Mouse (Mus musculus): ENCODE results near the gene Zdhhc12. TPM values are rescaled to one million over a fixed set of nuclear protein-coding genes. Genes with fewer than 3 reads are reported as not detected.
"Not testable (repeated sequence)": the region's sequence is repeated elsewhere in the genome, so short reads cannot be mapped to it uniquely, and the experiment has no call there.

Zdhhc12 gene
- total RNA-seq, 2 experiments from 2014 or later: 5.2 to 5.6 TPM

DNA sequence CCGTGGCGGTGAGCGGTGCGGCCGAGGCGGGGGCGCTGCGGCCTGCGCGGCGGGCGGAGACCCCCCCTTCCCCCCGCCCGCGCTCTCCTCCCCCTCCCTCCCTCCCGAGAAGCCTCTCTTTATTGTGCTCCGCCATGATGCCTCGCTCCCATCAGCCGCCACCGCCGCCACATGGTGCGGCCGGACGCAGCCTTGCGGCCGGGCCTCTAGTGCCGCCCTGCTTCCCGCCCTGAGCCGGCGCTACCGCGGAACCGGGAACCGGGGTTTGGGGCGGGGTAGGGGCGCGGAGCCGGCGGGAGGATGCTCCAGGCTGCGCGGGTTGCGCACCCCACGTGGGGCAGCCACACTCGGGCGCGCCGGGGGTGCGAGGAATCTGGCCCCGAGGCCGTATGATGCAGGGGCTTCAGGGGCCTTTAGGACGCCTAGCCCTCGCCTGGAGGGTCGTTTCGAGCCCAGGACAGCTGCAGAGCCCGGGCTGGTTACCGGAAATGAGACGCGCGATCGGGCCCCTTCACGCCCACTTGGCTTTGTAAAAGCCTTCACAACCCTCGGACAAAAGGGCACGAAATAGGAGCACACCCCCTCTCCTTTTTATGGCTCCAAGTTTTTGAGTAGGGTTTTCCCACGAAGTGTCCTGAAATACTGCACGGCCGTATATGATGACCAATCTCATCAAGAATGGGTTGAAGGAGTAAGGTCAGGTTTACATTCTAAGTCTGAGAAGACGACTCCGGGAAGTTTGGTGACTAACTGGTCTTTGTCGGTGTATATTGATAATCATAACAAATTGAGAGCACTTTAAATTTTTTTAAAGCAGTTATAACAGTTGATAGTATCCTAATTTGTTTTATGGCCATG, 26.2 kb downstream of the Zdhhc12 start:
- peak; percentile 43 to 54 for DNase-seq
- intact Hi-C loops (cut with DNase I): no loop called here

DNA sequence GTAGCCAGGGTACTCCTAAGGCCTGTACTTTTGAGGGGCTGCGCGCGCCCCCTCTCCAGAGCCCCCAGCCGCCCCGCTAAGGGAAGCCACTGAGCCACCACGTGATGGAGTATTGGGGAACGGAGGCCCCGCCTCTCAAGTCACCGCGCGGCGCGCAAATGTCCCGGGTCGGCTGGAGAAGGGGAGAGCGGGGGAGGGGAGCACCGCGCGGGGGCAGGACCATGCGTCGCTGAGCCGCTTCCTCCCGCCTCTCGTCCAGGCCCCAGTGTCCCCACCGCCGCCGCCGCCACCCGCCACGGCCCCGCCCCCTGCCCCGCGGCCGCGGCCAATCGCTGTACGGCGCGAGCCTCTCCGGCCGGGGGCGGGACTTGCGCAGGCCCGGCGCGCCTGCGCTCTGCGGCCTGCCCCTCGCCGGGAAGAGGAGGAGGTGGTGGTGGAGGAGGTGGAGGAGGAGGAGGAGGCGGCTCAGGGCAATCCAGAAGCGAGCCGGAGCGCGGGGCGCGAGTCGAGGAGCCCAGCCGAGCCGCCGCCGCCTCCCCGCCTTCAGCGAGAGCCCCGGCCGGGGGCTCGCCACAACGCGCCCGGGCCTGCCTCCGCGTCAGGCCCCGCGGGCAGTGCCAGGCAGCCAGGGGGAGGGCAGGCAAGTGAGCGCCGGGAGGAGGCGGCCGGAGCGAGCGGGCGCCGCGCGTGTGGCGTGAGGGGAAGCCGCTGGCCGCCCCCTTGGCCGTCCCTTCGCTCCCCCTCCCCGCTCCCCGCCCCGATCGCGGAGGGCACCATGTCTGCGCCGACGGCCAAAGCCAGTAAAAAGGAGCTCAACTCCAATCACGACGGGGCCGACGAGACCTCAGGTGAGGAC, 27.2 kb downstream of the Zdhhc12 start:
- DNase-seq: peak; percentile 96 to 99
- intact Hi-C loops (cut with DNase I): no loop called here

DNA sequence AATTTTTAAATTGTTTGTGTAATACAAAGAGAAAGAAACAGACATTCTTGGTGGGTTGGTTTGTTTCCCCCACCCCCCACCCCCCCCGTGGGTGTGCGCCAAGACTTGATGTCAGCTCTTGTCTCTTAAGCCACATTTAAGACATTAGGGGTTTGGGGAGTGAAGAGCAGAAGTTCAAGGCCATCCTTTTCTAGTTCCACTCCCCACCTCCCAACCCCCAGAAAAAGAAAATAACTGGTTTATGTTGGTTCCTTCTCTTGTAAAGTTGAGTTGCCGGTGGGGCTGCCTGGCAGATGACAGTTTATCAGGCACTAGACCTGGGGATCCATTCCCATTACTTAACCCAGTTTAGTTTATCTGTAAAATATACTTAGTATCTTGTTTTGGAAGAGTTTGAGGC, 29.1 kb downstream of the Zdhhc12 start:
- no peak for DNase-seq
- intact Hi-C loops (cut with DNase I): no loop called here

DNA sequence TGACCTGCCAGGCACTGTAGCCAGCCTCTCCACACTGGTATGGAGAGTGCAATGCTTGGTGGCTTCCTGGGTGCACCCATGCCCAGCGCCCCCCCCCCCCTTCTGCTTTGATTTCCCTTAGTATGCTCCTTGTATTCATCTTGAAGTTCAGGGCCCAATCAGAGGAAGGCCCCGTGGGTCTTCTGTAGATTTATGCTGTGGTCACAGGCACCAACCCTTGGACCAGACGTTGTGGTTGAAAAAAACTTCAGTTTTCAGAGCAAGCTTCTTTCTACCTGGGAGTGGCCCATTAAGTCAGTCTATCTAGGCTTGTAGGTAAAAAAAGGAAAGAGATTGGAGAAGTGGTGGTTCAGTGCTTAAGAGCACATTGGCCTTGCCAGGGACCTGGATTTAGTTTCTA, 29.7 kb downstream of the Zdhhc12 start:
- intact Hi-C loops (cut with DNase I): no loop called here
- no peak for DNase-seq

DNA sequence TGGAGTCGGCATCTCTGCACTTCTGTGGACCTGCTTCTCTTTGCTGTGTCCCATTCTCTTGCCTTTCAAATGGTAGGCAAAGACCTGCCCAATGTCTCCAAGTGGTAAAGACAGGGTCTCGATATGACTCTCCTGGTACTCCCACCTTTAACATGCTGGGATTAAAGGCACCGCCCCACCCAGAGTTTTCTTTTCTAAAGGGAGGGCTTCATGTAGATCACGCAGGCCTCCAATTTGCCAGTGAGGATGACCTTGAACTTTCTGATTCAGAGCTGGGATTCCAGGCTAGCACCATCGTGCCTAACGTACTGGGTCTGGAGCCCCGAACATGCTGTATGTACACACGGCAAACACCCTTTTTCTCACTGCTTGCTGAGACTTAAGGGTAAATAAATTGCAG, 30.2 kb downstream of the Zdhhc12 start:
- intact Hi-C loops (cut with DNase I): no loop called here
- DNase-seq: no peak

DNA sequence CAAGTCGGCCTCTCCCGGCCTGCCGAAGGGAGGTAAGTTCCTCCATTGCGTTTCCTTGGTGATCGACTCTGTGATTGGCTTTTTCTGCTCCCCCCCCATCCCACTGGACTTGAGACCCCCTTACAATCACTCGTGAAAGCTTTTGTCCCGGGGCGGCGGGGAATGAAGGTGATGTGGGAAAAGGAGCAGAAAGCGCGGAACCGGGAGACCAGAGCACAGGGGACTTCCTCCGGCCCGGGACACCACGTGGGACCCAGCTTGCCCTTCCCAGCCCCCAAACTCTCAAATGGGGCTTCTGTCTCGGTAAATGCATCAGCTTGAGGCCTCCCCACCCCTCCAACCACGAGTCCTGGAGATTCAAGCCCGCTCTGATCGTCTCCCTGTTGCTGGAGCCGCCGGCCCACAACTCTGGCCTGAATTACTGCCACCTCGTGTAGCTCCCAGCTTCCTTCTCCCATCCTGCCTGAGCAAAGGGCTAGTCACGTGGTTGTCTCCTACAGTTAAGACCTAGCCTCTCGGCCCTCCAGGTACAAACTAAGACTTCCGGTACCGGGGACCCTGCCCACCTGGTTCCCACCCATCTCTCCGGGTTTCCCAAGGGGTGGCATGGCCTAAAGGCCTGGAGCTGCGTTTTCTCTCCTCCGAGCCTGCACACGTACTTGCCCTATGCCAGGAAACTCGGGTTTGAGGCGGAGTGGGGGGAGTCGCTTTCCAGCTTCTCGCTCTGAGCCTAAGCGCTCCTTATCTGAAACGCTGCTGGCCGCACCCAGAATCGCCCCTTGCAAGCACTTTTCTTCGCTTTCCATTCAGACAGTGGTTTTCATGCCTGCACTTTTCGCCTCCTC, 31.0 kb downstream of the Zdhhc12 start:
- intact Hi-C loops (cut with DNase I): no loop called here

DNA sequence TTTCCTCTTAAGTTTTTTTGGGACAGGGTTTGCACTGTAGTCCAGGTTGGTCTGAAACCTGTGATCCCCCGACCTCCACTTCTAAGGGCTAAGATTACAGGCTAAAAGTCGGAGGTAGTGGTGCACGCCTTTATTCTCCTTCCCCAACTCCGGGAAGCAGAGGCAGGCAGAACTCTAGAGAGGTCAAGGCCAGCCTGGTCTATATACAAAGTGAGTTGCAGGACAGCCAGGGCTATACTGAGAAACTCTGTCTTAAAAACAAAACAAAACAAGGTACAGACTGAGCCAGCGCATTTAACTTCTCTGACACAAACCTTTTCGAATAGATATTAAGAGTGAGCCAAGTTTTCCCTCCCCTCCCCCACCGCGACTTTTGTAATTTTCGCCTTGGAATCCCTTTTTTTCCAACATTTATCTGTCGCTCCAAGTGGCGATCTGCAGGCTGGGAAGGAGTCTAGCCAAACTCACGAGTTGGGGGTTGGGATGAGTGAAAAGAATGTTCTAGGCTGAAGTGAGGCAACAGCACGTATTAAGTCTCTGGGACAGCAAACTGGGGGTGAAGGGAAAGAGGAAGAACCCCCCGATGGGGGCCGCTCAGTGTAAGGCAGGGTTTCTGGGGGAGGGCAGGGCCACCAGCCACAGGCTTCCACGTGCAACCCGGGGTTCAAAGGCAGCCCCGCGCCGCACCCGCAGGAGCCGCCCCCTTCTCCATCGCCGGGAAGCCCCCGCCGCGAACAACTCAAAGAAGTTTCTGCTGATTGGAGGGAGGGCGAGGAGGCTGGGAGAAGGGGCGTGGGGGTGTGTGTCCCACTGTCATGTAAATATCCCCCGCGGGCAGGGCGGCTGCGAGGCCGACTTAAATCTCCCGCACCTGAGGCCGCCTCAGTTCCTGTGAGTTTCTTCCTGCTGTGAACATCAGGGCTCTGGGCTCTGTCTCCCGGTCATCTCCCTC, 32.0 kb downstream of the Zdhhc12 start:
- intact Hi-C loops (cut with DNase I): no loop called here
- peak; percentile 39 to 43 for DNase-seq

More for the DNA sequence above, 31.0 kb downstream of the Zdhhc12 start:
- peak; percentile 49 to 61 for DNase-seq

DNA sequence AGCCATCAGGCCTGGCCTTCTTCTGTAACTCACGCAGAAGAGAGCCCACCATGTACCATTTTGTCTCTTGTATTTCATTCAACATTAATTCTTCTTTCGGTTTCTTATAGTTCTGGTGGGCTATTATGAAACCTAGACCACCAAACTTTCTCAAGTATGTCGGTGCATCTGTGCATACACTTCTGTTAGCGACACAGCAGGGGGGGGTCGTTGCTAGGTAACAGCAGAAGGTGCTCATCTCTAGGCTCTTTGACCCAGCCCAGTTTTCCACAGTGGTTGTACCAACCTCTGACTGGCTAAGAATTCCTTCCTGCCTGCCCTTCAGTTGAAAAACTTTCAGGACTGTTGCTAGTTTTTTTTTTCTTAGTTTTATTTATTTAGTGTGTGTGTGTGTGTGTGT, 35.0 kb downstream of the Zdhhc12 start:
- intact Hi-C loops (cut with DNase I): no loop called here
- DNase-seq: no peak

DNA sequence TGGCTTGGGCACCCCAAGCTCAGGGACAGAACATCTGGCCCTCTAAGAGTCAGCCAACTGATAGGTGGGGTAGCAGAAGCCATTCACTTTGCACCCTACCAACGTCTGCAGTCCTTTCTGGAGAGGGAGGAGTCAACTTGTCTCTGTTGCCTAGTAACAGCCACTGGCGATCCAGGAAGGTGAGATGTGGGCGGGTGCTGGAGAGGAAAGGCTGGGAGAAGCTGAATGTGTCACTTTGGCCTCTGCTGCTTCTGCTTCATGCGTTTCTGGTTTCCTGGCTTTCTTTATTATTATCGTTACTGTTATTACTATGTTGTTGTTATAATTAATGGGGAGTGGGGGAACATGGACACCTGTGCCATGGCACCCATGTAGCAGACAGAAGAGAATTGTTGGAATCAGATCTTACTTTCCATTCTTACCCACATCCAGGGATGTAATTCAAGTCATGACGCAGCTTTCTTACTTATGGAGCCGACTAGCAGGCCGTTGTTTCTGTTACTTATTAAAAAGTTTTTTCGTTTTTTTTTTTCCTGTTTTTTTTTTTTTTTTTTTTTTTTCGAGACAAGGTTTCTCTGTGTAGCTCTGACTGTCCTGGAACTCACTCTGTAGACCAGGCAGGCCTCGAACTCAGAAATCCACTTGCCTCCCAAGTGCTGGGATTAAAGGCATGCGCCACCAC, 36.1 kb downstream of the Zdhhc12 start, which contains the start of gene Set:
Set (plus strand) TSS at position 156 of the 682 bp plus-strand sequence.
- DNase-seq: no peak
- intact Hi-C loops (cut with DNase I): no loop called here

DNA sequence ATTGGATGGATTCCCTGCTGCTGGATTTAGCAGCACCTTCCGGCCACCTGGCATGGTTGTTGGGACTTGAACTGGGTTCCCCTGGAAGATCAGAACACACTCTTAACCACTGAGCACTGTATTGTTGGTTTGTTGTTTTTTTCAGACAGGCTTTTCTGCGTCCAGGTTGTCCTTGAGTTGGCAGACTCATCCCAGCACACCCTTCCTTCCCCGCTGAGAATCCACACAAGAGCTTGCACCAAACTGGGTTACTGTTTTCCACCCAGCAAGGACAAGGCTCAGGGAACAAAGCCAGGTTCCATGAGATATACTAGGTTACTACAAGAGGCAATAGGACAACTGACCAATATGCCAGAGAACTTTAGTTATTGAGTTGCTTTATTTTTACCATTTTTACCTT, 36.7 kb downstream of the Zdhhc12 start:
- intact Hi-C loops (cut with DNase I): no loop called here
- no peak for DNase-seq

DNA sequence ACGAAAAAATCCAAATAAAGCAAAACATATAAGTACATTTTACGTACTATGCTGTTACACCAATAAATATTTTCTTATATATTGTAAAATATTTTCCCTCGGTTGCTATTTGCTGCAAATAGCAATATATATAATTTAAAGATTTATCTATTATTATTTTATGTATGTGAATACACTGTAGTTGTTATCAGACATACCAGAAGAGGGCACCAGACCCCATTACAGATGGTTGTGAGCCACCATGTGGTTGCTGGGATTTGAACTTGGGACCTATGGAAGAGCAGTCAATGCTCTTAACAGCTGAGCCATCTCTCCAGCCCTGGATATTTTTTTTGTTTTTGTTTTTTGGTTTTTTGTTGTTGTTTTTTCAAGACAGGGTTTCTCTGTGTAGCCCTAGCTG, 38.1 kb downstream of the Zdhhc12 start:
- DNase-seq; intact Hi-C loops (cut with DNase I): not testable (repeated sequence)

DNA sequence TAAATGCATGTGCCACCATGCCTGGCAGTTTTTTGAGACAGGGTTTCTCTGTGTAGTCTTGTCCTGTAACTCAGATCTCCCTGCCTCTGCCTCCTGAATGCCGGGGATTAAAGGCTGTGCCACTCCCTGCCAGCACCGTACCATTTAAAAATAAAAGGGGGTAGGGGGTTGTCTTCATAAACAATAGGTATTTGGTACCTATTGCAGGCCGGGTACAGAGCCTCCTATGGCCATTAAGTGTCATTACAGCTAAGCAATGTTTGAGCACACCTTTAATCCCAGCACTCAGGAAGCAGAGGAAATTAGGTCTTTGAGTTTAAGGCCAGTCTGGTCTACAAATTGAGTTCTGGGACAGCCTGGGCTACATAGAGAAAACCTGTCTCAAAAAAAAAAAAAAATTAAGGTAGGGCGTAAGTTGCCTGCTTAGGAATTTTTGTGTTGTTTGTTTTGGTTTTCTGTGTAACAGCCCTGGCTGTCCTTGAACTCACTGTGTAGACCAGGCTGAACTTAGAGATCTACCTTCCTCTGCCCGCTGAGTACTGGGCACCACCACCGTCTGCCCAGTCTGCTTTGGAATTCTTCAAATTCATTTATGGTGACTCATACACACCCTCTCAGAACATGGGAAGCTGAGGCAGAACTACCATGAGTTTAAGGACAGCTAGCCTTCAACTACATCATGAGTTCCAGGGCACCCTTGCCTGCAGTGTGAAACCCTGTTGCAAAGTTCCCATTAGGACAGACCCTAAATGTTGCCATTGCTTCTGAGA, 41.3 kb downstream of the Zdhhc12 start:
- intact Hi-C loops (cut with DNase I): no loop called here

DNA sequence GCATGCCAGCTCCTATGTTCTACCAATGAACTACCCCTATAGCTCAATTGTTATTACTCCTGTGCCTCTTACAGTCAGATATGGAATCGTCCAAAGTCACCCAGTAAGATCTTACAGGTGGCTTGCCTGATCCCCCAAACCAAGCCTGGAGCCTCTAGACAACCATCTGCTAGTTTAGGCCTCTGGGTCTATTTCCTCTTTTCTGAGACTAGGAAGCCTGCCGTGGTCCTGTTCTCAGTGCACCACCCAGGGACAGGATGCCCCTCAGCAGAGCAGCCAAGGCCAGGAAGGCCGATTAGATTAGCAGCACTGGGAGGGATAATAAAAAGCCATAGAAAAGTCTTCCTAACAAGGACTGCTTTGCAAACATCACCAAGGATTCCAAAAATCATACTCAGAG, 43.6 kb downstream of the Zdhhc12 start:
- intact Hi-C loops (cut with DNase I): no loop called here
- no peak for DNase-seq

More for the DNA sequence above, 41.3 kb downstream of the Zdhhc12 start:
- no peak for DNase-seq

DNA sequence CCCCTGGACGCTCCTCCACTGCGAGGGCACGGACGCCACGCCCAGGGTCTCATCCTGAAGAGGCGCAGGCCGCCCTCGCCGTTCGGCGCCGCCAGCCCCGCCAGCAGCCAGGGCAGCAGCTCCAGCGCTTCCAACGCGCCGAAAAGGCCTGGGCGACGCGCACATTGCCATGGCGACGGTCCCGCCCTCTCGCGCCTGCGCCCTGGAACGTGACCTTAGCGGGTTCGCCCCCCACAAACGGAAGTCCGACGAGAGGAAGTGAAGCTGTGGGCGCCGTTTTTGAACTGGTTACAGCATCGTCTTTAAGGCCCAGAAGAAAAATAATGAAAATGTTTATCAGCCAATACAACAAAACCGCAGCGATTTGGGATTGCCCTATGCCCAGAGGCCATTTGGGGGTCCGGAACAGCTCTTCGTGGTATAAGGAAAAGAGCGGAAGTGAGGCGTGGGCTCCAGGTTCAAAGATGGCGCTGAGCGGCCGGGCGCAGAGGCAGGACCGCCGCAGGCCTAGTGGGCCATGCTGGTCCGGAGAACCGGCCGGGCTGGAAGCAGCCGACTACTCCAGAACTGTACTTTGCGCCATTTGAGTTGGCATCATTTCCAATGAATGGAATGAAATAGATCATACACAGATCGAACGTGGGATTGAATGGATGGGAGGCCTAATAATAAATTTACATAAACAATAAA, 44.6 kb downstream of the Zdhhc12 start, which contains the start of gene Wdr34:
Wdr34 (minus strand) TSS at position 183 of the 690 bp plus-strand sequence.
- DNase-seq: peak; percentile 99
- intact Hi-C loops (cut with DNase I): no loop called here

DNA sequence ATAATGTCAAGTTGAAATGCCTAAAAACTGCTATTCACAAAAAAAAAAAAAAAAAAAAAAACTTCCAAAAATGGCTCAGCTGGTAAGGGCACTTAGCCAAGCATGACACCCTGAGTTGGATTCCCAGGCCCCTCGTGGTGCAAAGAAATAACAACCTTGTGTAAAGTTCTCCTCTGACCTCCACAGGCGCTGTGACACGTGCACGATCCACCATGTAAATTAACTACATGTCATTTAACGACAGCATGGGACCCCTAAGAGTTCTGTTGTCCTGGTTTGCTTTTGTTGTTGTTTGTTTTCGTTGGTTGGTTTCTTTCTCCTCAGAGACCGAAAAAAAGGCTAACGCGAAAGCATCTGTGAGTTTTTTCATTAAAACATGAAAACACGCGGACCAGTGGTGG, 45.3 kb downstream of the Zdhhc12 start:
- DNase-seq: no peak
- intact Hi-C loops (cut with DNase I): no loop called here

DNA sequence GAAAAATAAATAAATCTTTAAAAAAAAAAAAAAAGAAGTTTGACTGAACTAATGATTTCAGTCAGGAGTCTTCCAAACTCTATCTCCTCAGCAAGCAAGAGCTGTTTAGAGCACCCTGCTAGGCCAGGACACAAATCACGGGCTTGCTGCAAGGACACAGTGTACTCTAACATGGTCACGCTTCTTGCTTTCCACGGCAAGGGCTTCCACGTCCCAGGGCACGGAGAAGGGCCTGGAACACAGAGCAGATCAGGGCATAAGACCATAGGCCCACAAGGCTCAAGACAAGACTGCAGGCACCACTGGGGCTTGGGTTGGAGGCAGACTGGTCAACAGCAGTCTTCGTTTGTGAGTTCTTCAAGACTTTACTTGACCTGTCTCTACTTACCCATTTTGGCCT, 46.3 kb downstream of the Zdhhc12 start:
- no peak for DNase-seq
- intact Hi-C loops (cut with DNase I): no loop called here

DNA sequence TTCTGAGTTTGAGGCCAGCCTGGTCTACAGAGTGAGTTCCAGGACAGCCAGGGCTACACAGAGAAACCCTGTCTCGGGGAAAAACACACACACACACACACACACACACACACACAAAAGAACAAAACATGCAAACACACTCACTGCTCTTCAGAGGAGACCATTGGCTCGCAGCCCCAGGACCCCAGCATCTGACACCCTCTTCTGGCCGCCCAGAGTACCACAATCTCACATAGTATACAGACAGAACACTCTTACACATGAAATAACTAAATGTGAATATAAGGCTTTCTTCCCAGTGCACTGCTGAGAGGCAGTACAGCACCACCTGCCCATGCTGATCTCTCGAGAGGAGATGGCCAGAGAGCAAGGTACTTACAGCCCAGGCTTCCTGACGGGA, 48.9 kb downstream of the Zdhhc12 start:
- intact Hi-C loops (cut with DNase I): no loop called here

More for the DNA sequence above, 48.9 kb downstream of the Zdhhc12 start:
- DNase-seq: no peak
